Mouse (Mus musculus) myocyte (in vitro differentiated cells): Measurements from ENCODE around the gene Ipmk. TPM values are rescaled to one million over a fixed set of nuclear protein-coding genes. Genes with fewer than 3 reads are reported as not detected.
A peak's percentile ranks its signal among the peaks of the same experiment; 100 is the strongest.

ENCODE experiments used
- H3K27me3 ChIP-seq: one replicate; pipeline ENCODE4 v1.6.1; 2011; ENCODE audit not compliant: control insufficient read depth, insufficient read depth, insufficient read length
- H3K36me3 ChIP-seq: one replicate; pipeline ENCODE4 v1.6.1; 2011; ENCODE audit not compliant: control insufficient read depth, insufficient read depth
- H3K4me2 ChIP-seq: one replicate; pipeline ENCODE4 v1.6.1; 2011; ENCODE audit warnings: low read depth, control low read depth
- H3K4me3 ChIP-seq: one replicate; pipeline ENCODE4 v1.5.1; 2011; ENCODE audit warnings: mild to moderate bottlenecking, control low read depth, moderate library complexity
- H3K79me2 ChIP-seq: one replicate; pipeline ENCODE4 v1.6.1; 2011; ENCODE audit not compliant: control insufficient read depth, insufficient read depth
- H3ac ChIP-seq: one replicate; pipeline ENCODE4 v1.6.1; 2011; ENCODE audit not compliant: control insufficient read depth, insufficient read length
- CEBPB ChIP-seq: IDR thresholded peaks from 2 replicates; pipeline ENCODE4 v1.6.1; 2011; ENCODE audit warnings: mild to moderate bottlenecking, moderate library complexity; ENCODE audit not compliant: poor library complexity, insufficient read depth, severe bottlenecking
- E2F4 ChIP-seq: IDR thresholded peaks from one replicate; pipeline ENCODE4 v1.6.1; 2011; ENCODE audit warnings: mild to moderate bottlenecking, control low read depth, moderate library complexity; ENCODE audit not compliant: insufficient read depth
- MAX ChIP-seq: IDR thresholded peaks from one replicate; pipeline ENCODE4 v1.6.1; 2011; ENCODE audit warnings: low read depth, mild to moderate bottlenecking, control low read depth
- MYOD1 ChIP-seq, 3 experiments: IDR thresholded peaks; one replicate each; pipeline ENCODE4 v1.6.1; 2011; ENCODE audit warnings: control low read depth in 2 of 3, low read depth in 2 of 3, mild to moderate bottlenecking in 2 of 3, moderate library complexity in 1 of 3; ENCODE audit not compliant: insufficient read length in 2 of 3, control insufficient read depth in 1 of 3
- MYOG ChIP-seq, 3 experiments: IDR thresholded peaks; one replicate each; pipeline ENCODE4 v1.6.1; 2011; ENCODE audit warnings: control low read depth in 2 of 3, low read depth in 2 of 3, mild to moderate bottlenecking in 2 of 3; ENCODE audit not compliant: insufficient read length in 2 of 3, control insufficient read depth in 1 of 3, insufficient read depth in 1 of 3
- POLR2A ChIP-seq: IDR thresholded peaks from one replicate; pipeline ENCODE4 v1.6.1; 2011; ENCODE audit warnings: low read depth, mild to moderate bottlenecking, control low read depth, moderate library complexity; ENCODE audit not compliant: insufficient read length
- POLR2AphosphoS2 ChIP-seq: IDR thresholded peaks from one replicate; pipeline ENCODE4 v1.6.1; 2011; ENCODE audit warnings: low read depth, control low read depth; ENCODE audit not compliant: insufficient read length
- REST ChIP-seq: IDR thresholded peaks from one replicate; pipeline ENCODE4 v1.6.1; 2011; ENCODE audit warnings: mild to moderate bottlenecking, control low read depth, moderate library complexity; ENCODE audit not compliant: insufficient read depth, insufficient read length
- SRF ChIP-seq: IDR thresholded peaks from one replicate; pipeline ENCODE4 v1.6.1; 2011; ENCODE audit warnings: low read depth; ENCODE audit not compliant: control insufficient read depth, insufficient read length
- TCF12 ChIP-seq: IDR thresholded peaks from one replicate; pipeline ENCODE4 v1.6.1; 2011; ENCODE audit warnings: mild to moderate bottlenecking, control low read depth; ENCODE audit not compliant: poor library complexity, insufficient read depth, severe bottlenecking
- TCF3 ChIP-seq: IDR thresholded peaks from one replicate; pipeline ENCODE4 v1.6.1; 2011; ENCODE audit warnings: low read depth, control low read depth; ENCODE audit not compliant: insufficient read length
- USF1 ChIP-seq: IDR thresholded peaks from one replicate; pipeline ENCODE4 v1.6.1; 2011; ENCODE audit warnings: low read depth, mild to moderate bottlenecking, control low read depth, moderate library complexity
- polyA plus RNA-seq: library from polyadenylated mRNA; unstranded; fragments of >200 nt; fragmentation: generic; extraction: Trizol; gene quantifications from one replicate; pipeline ENCODE4 v1.2.1, GENCODE M21; 2012; ENCODE audit warnings: missing spikeins

Gene Ipmk
- polyA plus RNA-seq, 1 experiment: 7.4 TPM

DNA sequence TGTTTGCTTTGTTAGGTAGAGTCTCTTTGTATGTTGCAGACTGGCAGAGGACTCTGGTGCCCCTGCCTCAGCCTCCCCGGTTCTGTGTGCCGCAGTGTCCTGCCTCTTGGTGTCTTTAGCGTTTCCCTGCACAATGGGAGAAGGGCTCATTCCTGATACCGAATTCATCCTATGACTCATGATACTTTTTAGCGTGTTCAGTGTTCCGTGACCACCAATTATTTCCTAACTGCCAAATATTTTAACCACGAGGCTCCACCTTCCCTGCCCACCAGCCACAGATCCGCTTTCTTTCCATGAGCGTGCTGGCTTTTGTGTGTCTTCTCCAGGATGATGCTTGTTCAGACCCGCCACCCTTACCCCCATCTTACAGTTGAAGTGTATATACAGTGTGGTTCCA is 16.3 kb downstream of the Ipmk start:
- Histone ChIP-seq H3ac (no peak overlapping the region), H3K4me2 (peak overlapping the region; percentile 83), H3K27me3 (no peaks in the 10 kb centered on the region), H3K79me2 (peaks cover 17% of the 10 kb centered on the region), H3K36me3 (no peaks in the 10 kb centered on the region), H3K4me3 (no peak overlapping the region)
- TF ChIP-seq CEBPB (no peak), SRF (no peak), TCF3 (no peak), REST (no peak)

- H3K27me3 ChIP-seq: no peaks in the 10 kb centered on the region
- no peak overlapping the region for H3ac ChIP-seq
- no peak for TF ChIP-seq SRF
- TF ChIP-seq POLR2AphosphoS2: no peak
- TF ChIP-seq MYOD1 (IDR thresholded peaks at IDR 0.05; ENCODE audit: control insufficient read depth in 1 of 3, insufficient read length in 2 of 3, low read depth in 2 of 3): no peak
- TF ChIP-seq TCF3: no peak
- no peak for TF ChIP-seq MAX
- no peak for TF ChIP-seq TCF12
- no peak for TF ChIP-seq POLR2A
- TF ChIP-seq REST: no peak
- TF ChIP-seq CEBPB: no peak
Measured at GRCm38 (mm10) chr10:71368128-71368940, 20.8 kb downstream of the Ipmk start.

GRCm38 (mm10) chr10:71369466-71369865 is 21.9 kb downstream of the Ipmk start:
- H3K27me3 ChIP-seq: no peaks in the 10 kb centered on the region
- no peak overlapping the region for H3K4me3 ChIP-seq

More at GRCm38 (mm10) chr10:71368128-71368940, 20.8 kb downstream of the Ipmk start:
- Histone ChIP-seq H3K4me3 (no peak overlapping the region), H3K4me2 (no peak overlapping the region), H3K36me3 (no peaks in the 10 kb centered on the region), H3K79me2 (peaks cover 6% of the 10 kb centered on the region)

GRCm38 (mm10) chr10:71371881-71372280 is 24.3 kb downstream of the Ipmk start:
- H3K4me2 ChIP-seq: no peak overlapping the region
- H3K79me2 ChIP-seq: no peaks in the 10 kb centered on the region
- H3ac ChIP-seq: no peak overlapping the region
- no peak overlapping the region for H3K4me3 ChIP-seq
- no peaks in the 10 kb centered on the region for H3K27me3 ChIP-seq
- peaks cover 9% of the 10 kb centered on the region for H3K36me3 ChIP-seq
- TF ChIP-seq MAX: no peak
- TF ChIP-seq POLR2AphosphoS2: no peak
- no peak for TF ChIP-seq POLR2A
- TF ChIP-seq MYOD1 (IDR thresholded peaks at IDR 0.05; ENCODE audit: control insufficient read depth in 1 of 3, insufficient read length in 2 of 3, low read depth in 2 of 3): no peak
- TF ChIP-seq USF1: no peak
- TF ChIP-seq TCF3: no peak
- no peak for TF ChIP-seq E2F4
- TF ChIP-seq MYOG (IDR thresholded peaks at IDR 0.05; ENCODE audit: control insufficient read depth in 1 of 3, insufficient read depth in 1 of 3, insufficient read length in 2 of 3, low read depth in 2 of 3): no peak

More at GRCm38 (mm10) chr10:71369466-71369865, 21.9 kb downstream of the Ipmk start:
- H3K4me2 ChIP-seq: no peak overlapping the region
- TF ChIP-seq CEBPB (no peak), MYOG (IDR thresholded peaks at IDR 0.05; ENCODE audit: control insufficient read depth in 1 of 3, insufficient read depth in 1 of 3, insufficient read length in 2 of 3, low read depth in 2 of 3) (no peak), POLR2A (no peak), MYOD1 (IDR thresholded peaks at IDR 0.05; ENCODE audit: control insufficient read depth in 1 of 3, insufficient read length in 2 of 3, low read depth in 2 of 3) (no peak), TCF12 (no peak), REST (no peak), TCF3 (no peak), E2F4 (no peak), SRF (no peak), USF1 (no peak), MAX (no peak), POLR2AphosphoS2 (no peak)
- H3K36me3 ChIP-seq: peaks cover 6% of the 10 kb centered on the region
- H3ac ChIP-seq: no peak overlapping the region
- H3K79me2 ChIP-seq: peaks cover 2% of the 10 kb centered on the region

- no peak for TF ChIP-seq MYOD1 (IDR thresholded peaks at IDR 0.05; ENCODE audit: control insufficient read depth in 1 of 3, insufficient read length in 2 of 3, low read depth in 2 of 3)
- TF ChIP-seq MYOG (IDR thresholded peaks at IDR 0.05; ENCODE audit: control insufficient read depth in 1 of 3, insufficient read depth in 1 of 3, insufficient read length in 2 of 3, low read depth in 2 of 3): no peak
- TF ChIP-seq TCF3: no peak
- TF ChIP-seq SRF: no peak
- TF ChIP-seq CEBPB: no peak
- TF ChIP-seq POLR2AphosphoS2: no peak
- TF ChIP-seq USF1: no peak
- TF ChIP-seq REST: no peak
- no peak for TF ChIP-seq TCF12
- no peak for TF ChIP-seq E2F4
- no peak for TF ChIP-seq MAX
- no peak for TF ChIP-seq POLR2A
- no peaks in the 10 kb centered on the region for H3K79me2 ChIP-seq
- peaks cover 21% of the 10 kb centered on the region for H3K36me3 ChIP-seq
- no peak overlapping the region for H3ac ChIP-seq
- H3K4me3 ChIP-seq: no peak overlapping the region
- no peaks in the 10 kb centered on the region for H3K27me3 ChIP-seq
- no peak overlapping the region for H3K4me2 ChIP-seq
Measured at GRCm38 (mm10) chr10:71373706-71374105, 26.1 kb downstream of the Ipmk start.
